In the genomic region with DNA sequence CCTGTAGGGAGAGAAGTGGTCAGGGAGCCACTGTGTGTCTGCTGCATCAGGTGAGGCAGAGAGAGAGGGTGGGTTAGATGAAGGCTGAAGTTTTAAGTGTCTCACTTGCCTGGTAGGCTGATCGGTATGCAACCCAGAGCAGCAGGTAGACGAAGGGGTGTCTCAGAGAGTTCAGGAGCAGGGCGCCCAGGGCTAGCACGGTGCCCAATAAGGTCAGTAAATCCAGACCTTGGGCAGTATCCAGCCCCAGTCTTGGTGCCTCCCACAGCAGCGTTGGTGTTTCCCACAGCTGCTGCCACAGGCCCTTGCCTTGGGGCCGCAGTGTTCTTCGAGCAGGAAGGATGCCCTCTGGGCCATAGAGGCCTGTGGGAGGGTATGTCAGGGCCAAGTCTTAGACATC, we compare ENCODE assay signal across 8 mouse cellular contexts. TPM values are rescaled to one million over a fixed set of nuclear protein-coding genes. Genes with fewer than 3 reads are reported as not detected.
DNase-seq lines count a peak whose midpoint lies in the region; ATAC-seq lines count a peak whose summit lies in the region.

No protein-coding gene starts in this region.

- peaks cover 37% of the 10 kb centered on the region for H3K36me3 ChIP-seq in liver, embryonic 11.5 days (ENCODE audit: control insufficient read depth, insufficient read depth, low read length)
- peaks cover 51% of the 10 kb centered on the region for H3K36me3 ChIP-seq in embryonic facial prominence, embryonic 14.5 days (ENCODE audit: control insufficient read depth, insufficient read depth, low read length)
- peaks cover 39% of the 10 kb centered on the region for H3K36me3 ChIP-seq in intestine, embryonic 15.5 days
- H3K36me3 ChIP-seq in neural tube, embryonic 15.5 days, result peaks cover 35% of the 10 kb centered on the region

- peak overlapping the region; percentile 88 for H3K9ac ChIP-seq in liver, embryonic 11.5 days (ENCODE audit: low read depth, low read length)
- H3K9ac ChIP-seq in embryonic facial prominence, embryonic 14.5 days (ENCODE audit: low read depth, low read length), result peak overlapping the region; percentile 90
- H3K9ac ChIP-seq in intestine, embryonic 15.5 days, result peak overlapping the region; percentile 86
- H3K9ac ChIP-seq in neural tube, embryonic 15.5 days (replicated peaks), result peak overlapping the region; percentile 76

- peak overlapping the region; percentile 86 for H3K4me3 ChIP-seq in liver, embryonic 11.5 days (ENCODE audit: low read depth, low read length)
- H3K4me3 ChIP-seq in embryonic facial prominence, embryonic 14.5 days (ENCODE audit: low read depth, low read length), result peak overlapping the region; percentile 86
- peak overlapping the region; percentile 78 for H3K4me3 ChIP-seq in intestine, embryonic 15.5 days (replicated peaks)
- H3K4me3 ChIP-seq in neural tube, embryonic 15.5 days (replicated peaks), result peak overlapping the region; percentile 65

- H3K27me3 ChIP-seq in liver, embryonic 11.5 days (replicated peaks; ENCODE audit: control insufficient read depth, insufficient read depth, low read length), result no peaks in the 10 kb centered on the region
- no peaks in the 10 kb centered on the region for H3K27me3 ChIP-seq in embryonic facial prominence, embryonic 14.5 days (replicated peaks; ENCODE audit: control insufficient read depth, insufficient read depth, low read length)
- H3K27me3 ChIP-seq in intestine, embryonic 15.5 days (replicated peaks), result no peaks in the 10 kb centered on the region
- H3K27me3 ChIP-seq in neural tube, embryonic 15.5 days (replicated peaks), result no peaks in the 10 kb centered on the region

- no peak for ATAC-seq in liver, embryonic 11.5 days (replicated peaks; ENCODE audit: low FRiP score)
- ATAC-seq in embryonic facial prominence, embryonic 14.5 days (ENCODE audit: low read depth), result no peak
- no peak for ATAC-seq in intestine, embryonic 15.5 days
- 0 out of 2 replicates have a peak, but pooled peaks have one; percentile 11 for ATAC-seq in neural tube, embryonic 15.5 days (ENCODE audit: low FRiP score)

- no peaks in the 10 kb centered on the region for H3K9me3 ChIP-seq in liver, embryonic 11.5 days (ENCODE audit: control insufficient read depth, low read length)
- H3K9me3 ChIP-seq in embryonic facial prominence, embryonic 14.5 days (ENCODE audit: control insufficient read depth, low read length), result no peaks in the 10 kb centered on the region
- no peaks in the 10 kb centered on the region for H3K9me3 ChIP-seq in intestine, embryonic 15.5 days
- no peaks in the 10 kb centered on the region for H3K9me3 ChIP-seq in neural tube, embryonic 15.5 days (replicated peaks)

- WGBS in liver, embryonic 11.5 days, result 77% methylated on average over 7 of the region's 7 CpGs
- WGBS in embryonic facial prominence, embryonic 14.5 days, result 66% methylated on average over 6 of the region's 7 CpGs
- WGBS in intestine, embryonic 15.5 days, result 77% methylated on average over 7 of the region's 7 CpGs
- 81% methylated on average over 7 of the region's 7 CpGs for WGBS in neural tube, embryonic 15.5 days

- 0 out of 2 replicates have a peak overlapping the region, but pooled peaks have one; percentile 30 for H3K27ac ChIP-seq in liver, embryonic 11.5 days (ENCODE audit: low read depth, low read length)
- H3K27ac ChIP-seq in embryonic facial prominence, embryonic 14.5 days (replicated peaks; ENCODE audit: low read depth, low read length), result no peak overlapping the region
- H3K27ac ChIP-seq in intestine, embryonic 15.5 days, result no peak overlapping the region
- H3K27ac ChIP-seq in neural tube, embryonic 15.5 days (replicated peaks), result no peak overlapping the region

- no peak for DNase-seq in liver, embryonic 11.5 days (ENCODE audit: low spot score)
- DNase-seq in liver, result no peak
- no peak for DNase-seq in embryonic facial prominence, embryonic 14.5 days (ENCODE audit: low spot score)
- no peak for DNase-seq in layer of hippocampus, adult 9-11 months
- no peak for DNase-seq in retina, postnatal 1 day
- DNase-seq in right cerebral cortex, postnatal 25 days, result no peak

- H3K4me1 ChIP-seq in liver, embryonic 11.5 days (replicated peaks; ENCODE audit: control insufficient read depth, insufficient read depth, low read length), result peaks cover 23% of the 10 kb centered on the region
- peaks cover 16% of the 10 kb centered on the region for H3K4me1 ChIP-seq in embryonic facial prominence, embryonic 14.5 days (ENCODE audit: control insufficient read depth, insufficient read depth, low read length)
- H3K4me1 ChIP-seq in intestine, embryonic 15.5 days (replicated peaks), result peaks cover 16% of the 10 kb centered on the region
- H3K4me1 ChIP-seq in neural tube, embryonic 15.5 days, result peaks cover 38% of the 10 kb centered on the region

- peak overlapping the region; percentile 88 for H3K4me2 ChIP-seq in liver, embryonic 11.5 days
- H3K4me2 ChIP-seq in embryonic facial prominence, embryonic 14.5 days (ENCODE audit: low read depth, low read length), result peak overlapping the region; percentile 86
- H3K4me2 ChIP-seq in intestine, embryonic 15.5 days (replicated peaks), result peak overlapping the region; percentile 74
- H3K4me2 ChIP-seq in neural tube, embryonic 15.5 days, result peak overlapping the region; percentile 86

RNA-seq across cellular contexts. Expression of a gene that starts 1.0 kb away (rescaled TPM):
- 44.1 and 46.0 TPM in 2 replicates for polyA plus RNA-seq in liver, embryonic 11.5 days (2014; fragmentation: Nextera tagmentation; extraction: Ambion mirVana)
- 47.8 and 59.1 TPM in 2 replicates for polyA plus RNA-seq in embryonic facial prominence, embryonic 14.5 days (2014; fragmentation: Nextera tagmentation; extraction: Ambion mirVana)
- 55.2 and 58.0 TPM in 2 replicates for polyA plus RNA-seq in intestine, embryonic 15.5 days (2015; fragmentation: Nextera tagmentation; extraction: Ambion mirVana)
- 30.6 and 33.7 TPM in 2 replicates for polyA plus RNA-seq in neural tube, embryonic 15.5 days (2015; fragmentation: Nextera tagmentation; extraction: Ambion mirVana)

RNA-seq across cellular contexts. Expression of a gene that starts 1.1 kb away (rescaled TPM):
- 163 TPM in 2 replicates for polyA plus RNA-seq in liver, embryonic 11.5 days (2014; fragmentation: Nextera tagmentation; extraction: Ambion mirVana)
- polyA plus RNA-seq in embryonic facial prominence, embryonic 14.5 days (2014; fragmentation: Nextera tagmentation; extraction: Ambion mirVana), result 139 and 162 TPM in 2 replicates
- polyA plus RNA-seq in intestine, embryonic 15.5 days (2015; fragmentation: Nextera tagmentation; extraction: Ambion mirVana), result 131 and 138 TPM in 2 replicates
- polyA plus RNA-seq in neural tube, embryonic 15.5 days (2015; fragmentation: Nextera tagmentation; extraction: Ambion mirVana), result 105 and 111 TPM in 2 replicates

RNA-seq across cellular contexts. Expression of a gene that starts 19.2 kb away (rescaled TPM):
- 8.1 and 9.7 TPM in 2 replicates for polyA plus RNA-seq in liver, embryonic 11.5 days (2014; fragmentation: Nextera tagmentation; extraction: Ambion mirVana)
- polyA plus RNA-seq in embryonic facial prominence, embryonic 14.5 days (2014; fragmentation: Nextera tagmentation; extraction: Ambion mirVana), result 6.0 and 6.3 TPM in 2 replicates
- polyA plus RNA-seq in intestine, embryonic 15.5 days (2015; fragmentation: Nextera tagmentation; extraction: Ambion mirVana), result 10.4 and 12.8 TPM in 2 replicates
- polyA plus RNA-seq in neural tube, embryonic 15.5 days (2015; fragmentation: Nextera tagmentation; extraction: Ambion mirVana), result 15.6 and 17.9 TPM in 2 replicates

RNA-seq across cellular contexts. Expression of a gene that starts 20.3 kb away (rescaled TPM):
- polyA plus RNA-seq in liver, embryonic 11.5 days (2014; fragmentation: Nextera tagmentation; extraction: Ambion mirVana), result 2.0 and 2.7 TPM in 2 replicates
- polyA plus RNA-seq in embryonic facial prominence, embryonic 14.5 days (2014; fragmentation: Nextera tagmentation; extraction: Ambion mirVana), result not detected in 2 replicates
- polyA plus RNA-seq in intestine, embryonic 15.5 days (2015; fragmentation: Nextera tagmentation; extraction: Ambion mirVana), result 0.32 and 0.36 TPM in 2 replicates
- polyA plus RNA-seq in neural tube, embryonic 15.5 days (2015; fragmentation: Nextera tagmentation; extraction: Ambion mirVana), result not detected in 2 replicates

RNA-seq across cellular contexts. Expression of a gene that starts 22.4 kb away (rescaled TPM):
- polyA plus RNA-seq in liver, embryonic 11.5 days (2014; fragmentation: Nextera tagmentation; extraction: Ambion mirVana), result 1.5 and 1.8 TPM in 2 replicates
- 1.6 TPM in 2 replicates for polyA plus RNA-seq in embryonic facial prominence, embryonic 14.5 days (2014; fragmentation: Nextera tagmentation; extraction: Ambion mirVana)
- 1.4 and 1.5 TPM in 2 replicates for polyA plus RNA-seq in intestine, embryonic 15.5 days (2015; fragmentation: Nextera tagmentation; extraction: Ambion mirVana)
- polyA plus RNA-seq in neural tube, embryonic 15.5 days (2015; fragmentation: Nextera tagmentation; extraction: Ambion mirVana), result 2.1 and 2.6 TPM in 2 replicates
